Mouse (Mus musculus): ENCODE results near the gene Plxnc1. TPM values are rescaled to one million over a fixed set of nuclear protein-coding genes. Genes with fewer than 3 reads are reported as not detected.
A peak's percentile ranks its signal among the peaks of the same experiment; 100 is the strongest.

The Plxnc1 gene
- 1.1 and 1.3 TPM in 2 replicates for polyA plus RNA-seq (2016; fragmentation: Nextera tagmentation; extraction: Ambion mirVana)

GRCm38 (mm10) chr10:94944691-94945205 lies at the start of gene Plxnc1:
Gene Plxnc1, minus strand, starts transcription at chr10:94944835.
- WGBS = under 1% methylated on average over 45 of the region's 57 CpGs
- Histone ChIP-seq H3K4me3 (peak within 1 kb of the TSS; percentile 71), H3K9me3 (no peaks in the 10 kb centered on the region), H3K27me3 (replicated peaks; ENCODE audit: low read depth, poor library complexity, severe bottlenecking) (peaks cover 77% of the 10 kb centered on the region), H3K4me1 (peaks cover 58% of the 10 kb centered on the region), H3K27ac (replicated peaks) (peak within 1 kb of the TSS; percentile 87), H3K36me3 (replicated peaks) (no peaks in the 10 kb centered on the region)
- no peak for DNase-seq (ENCODE audit: low spot score)

GRCm38 (mm10) chr10:94992127-94992526 lies 47.5 kb upstream of the Plxnc1 start:
- H3K4me3 ChIP-seq = peak overlapping the region; percentile 46
- WGBS = 14% methylated on average over 9 of the region's 9 CpGs
- H3K36me3 ChIP-seq (replicated peaks) = no peaks in the 10 kb centered on the region
- H3K4me1 ChIP-seq = peaks cover 17% of the 10 kb centered on the region
- H3K27me3 ChIP-seq (replicated peaks; ENCODE audit: low read depth, poor library complexity, severe bottlenecking) = 0 out of 2 replicates have a peak, but pooled peaks cover 25% of the 10 kb centered on the region
- peak overlapping the region; percentile 61 for H3K27ac ChIP-seq (replicated peaks)
- DNase-seq (ENCODE audit: low spot score) = peak; percentile 87
- no peaks in the 10 kb centered on the region for H3K9me3 ChIP-seq

- no peaks in the 10 kb centered on the region for H3K36me3 ChIP-seq (replicated peaks)
- peak overlapping the region; percentile 61 for H3K27ac ChIP-seq (replicated peaks)
- H3K4me1 ChIP-seq = peaks cover 17% of the 10 kb centered on the region
- peak; percentile 74 for DNase-seq (ENCODE audit: low spot score)
- H3K4me3 ChIP-seq = peak overlapping the region; percentile 46
- 17% methylated on average over 17 of the region's 17 CpGs for WGBS
- H3K9me3 ChIP-seq = no peaks in the 10 kb centered on the region
- H3K27me3 ChIP-seq (replicated peaks; ENCODE audit: low read depth, poor library complexity, severe bottlenecking) = 0 out of 2 replicates have a peak, but pooled peaks cover 25% of the 10 kb centered on the region
These were observed 47.0 kb upstream of the Plxnc1 start for GRCm38 (mm10) chr10:94991564-94992097.

- H3K4me1 ChIP-seq = peaks cover 17% of the 10 kb centered on the region
- H3K27me3 ChIP-seq (replicated peaks; ENCODE audit: low read depth, poor library complexity, severe bottlenecking) = 0 out of 2 replicates have a peak, but pooled peaks cover 25% of the 10 kb centered on the region
- H3K27ac ChIP-seq (replicated peaks) = peak overlapping the region; percentile 61
- peak overlapping the region; percentile 46 for H3K4me3 ChIP-seq
- H3K36me3 ChIP-seq (replicated peaks) = no peaks in the 10 kb centered on the region
- DNase-seq (ENCODE audit: low spot score) = peak; percentile 25
- no peaks in the 10 kb centered on the region for H3K9me3 ChIP-seq
- WGBS = 25% methylated on average over 17 of the region's 17 CpGs
These were observed 46.3 kb upstream of the Plxnc1 start for GRCm38 (mm10) chr10:94990768-94991563.

GRCm38 (mm10) chr10:94989321-94989720 lies 44.7 kb upstream of the Plxnc1 start:
- WGBS = 84% methylated on average over 5 of the region's 5 CpGs
- Histone ChIP-seq H3K4me1 (peaks cover 17% of the 10 kb centered on the region), H3K4me3 (no peak overlapping the region), H3K9me3 (no peaks in the 10 kb centered on the region), H3K27me3 (replicated peaks; ENCODE audit: low read depth, poor library complexity, severe bottlenecking) (0 out of 2 replicates have a peak, but pooled peaks cover 23% of the 10 kb centered on the region), H3K36me3 (replicated peaks) (no peaks in the 10 kb centered on the region), H3K27ac (replicated peaks) (no peak overlapping the region)
- no peak for DNase-seq (ENCODE audit: low spot score)

GRCm38 (mm10) chr10:94985103-94985502 lies 40.5 kb upstream of the Plxnc1 start:
- H3K27me3 ChIP-seq (replicated peaks; ENCODE audit: low read depth, poor library complexity, severe bottlenecking) = 0 out of 2 replicates have a peak, but pooled peaks cover 13% of the 10 kb centered on the region
- WGBS = 69% methylated on average over 1 of the region's 1 CpGs

GRCm38 (mm10) chr10:94982528-94982927 lies 37.9 kb upstream of the Plxnc1 start:
- 92% methylated on average over 8 of the region's 8 CpGs for WGBS
- Histone ChIP-seq H3K36me3 (replicated peaks) (no peaks in the 10 kb centered on the region), H3K4me3 (no peak overlapping the region), H3K4me1 (peaks cover 15% of the 10 kb centered on the region), H3K9me3 (no peaks in the 10 kb centered on the region; the same call in 1 of the 2 replicates), H3K27ac (replicated peaks) (no peak overlapping the region), H3K27me3 (replicated peaks; ENCODE audit: low read depth, poor library complexity, severe bottlenecking) (no peaks in the 10 kb centered on the region)
- DNase-seq (ENCODE audit: low spot score) = no peak

More at GRCm38 (mm10) chr10:94985103-94985502, 40.5 kb upstream of the Plxnc1 start:
- Histone ChIP-seq H3K4me1 (peaks cover 9% of the 10 kb centered on the region), H3K9me3 (no peaks in the 10 kb centered on the region; the same call in 1 of the 2 replicates), H3K36me3 (replicated peaks) (no peaks in the 10 kb centered on the region), H3K27ac (replicated peaks) (no peak overlapping the region), H3K4me3 (no peak overlapping the region)
- DNase-seq (ENCODE audit: low spot score) = no peak

- Histone ChIP-seq H3K36me3 (replicated peaks) (no peaks in the 10 kb centered on the region), H3K4me1 (peaks cover 15% of the 10 kb centered on the region), H3K27me3 (replicated peaks; ENCODE audit: low read depth, poor library complexity, severe bottlenecking) (no peaks in the 10 kb centered on the region), H3K9me3 (no peaks in the 10 kb centered on the region; the same call in 1 of the 2 replicates), H3K4me3 (no peak overlapping the region), H3K27ac (replicated peaks) (no peak overlapping the region)
- 62% methylated on average over 12 of the region's 12 CpGs for WGBS
- DNase-seq (ENCODE audit: low spot score) = no peak
These were observed 37.0 kb upstream of the Plxnc1 start for GRCm38 (mm10) chr10:94981466-94982138.

- Histone ChIP-seq H3K4me3 (no peak overlapping the region), H3K9me3 (no peaks in the 10 kb centered on the region; the same call in 1 of the 2 replicates), H3K4me1 (peaks cover 15% of the 10 kb centered on the region), H3K27me3 (replicated peaks; ENCODE audit: low read depth, poor library complexity, severe bottlenecking) (no peaks in the 10 kb centered on the region), H3K27ac (replicated peaks) (no peak overlapping the region), H3K36me3 (replicated peaks) (no peaks in the 10 kb centered on the region)
- WGBS = 47% methylated on average over 5 of the region's 5 CpGs
- DNase-seq (ENCODE audit: low spot score) = no peak
These were observed 33.7 kb upstream of the Plxnc1 start for GRCm38 (mm10) chr10:94978265-94978822.

- 60% methylated on average over 5 of the region's 5 CpGs for WGBS
- H3K27ac ChIP-seq (replicated peaks) = no peak overlapping the region
- no peaks in the 10 kb centered on the region for H3K36me3 ChIP-seq (replicated peaks)
- peak; percentile 51 for DNase-seq (ENCODE audit: low spot score)
- no peak overlapping the region for H3K4me3 ChIP-seq
- H3K27me3 ChIP-seq (replicated peaks; ENCODE audit: low read depth, poor library complexity, severe bottlenecking) = no peaks in the 10 kb centered on the region
- no peaks in the 10 kb centered on the region for H3K9me3 ChIP-seq
- peaks cover 7% of the 10 kb centered on the region for H3K4me1 ChIP-seq
These were observed 31.7 kb upstream of the Plxnc1 start for GRCm38 (mm10) chr10:94976329-94976728.

GRCm38 (mm10) chr10:94975099-94975496 lies 30.5 kb upstream of the Plxnc1 start:
- Histone ChIP-seq H3K4me3 (no peak overlapping the region), H3K36me3 (replicated peaks) (no peaks in the 10 kb centered on the region), H3K4me1 (peaks cover 7% of the 10 kb centered on the region), H3K27me3 (replicated peaks; ENCODE audit: low read depth, poor library complexity, severe bottlenecking) (no peaks in the 10 kb centered on the region), H3K27ac (replicated peaks) (no peak overlapping the region), H3K9me3 (no peaks in the 10 kb centered on the region)
- 75% methylated on average over 4 of the region's 4 CpGs for WGBS
- no peak for DNase-seq (ENCODE audit: low spot score)
